Mouse (Mus musculus) activated CD4-positive, CD25-positive, alpha-beta regulatory T cell, adult 9 weeks (primary cell): Measurements from ENCODE around the gene Nudt1. TPM values are rescaled to one million over a fixed set of nuclear protein-coding genes. Genes with fewer than 3 reads are reported as not detected.

Experiments
- polyA plus RNA-seq: library from polyadenylated mRNA; unstranded; fragments of 100-300 nt; shearing (Covaris generic); gene quantifications from one replicate; pipeline ENCODE4 v1.2.1, GENCODE M21; 2017

Gene Nudt1
- 25.4 TPM for polyA plus RNA-seq

GRCm38 (mm10) chr5:140321042-140321755, at the start of gene Nudt1, which contains the start of gene Mad1l1:
Gene Nudt1 (plus strand): TSS chr5:140321656.
Gene Mad1l1 (minus strand): TSS chr5:140321552.

GRCm38 (mm10) chr5:140331615-140332512, 10.4 kb downstream of the Nudt1 start, which contains the start of gene Mrm2:
Gene Mrm2 (minus strand): TSS chr5:140331898.

Other genes with a start within 250 kb of the Nudt1 start
- gene Mad1l1, start 104 bp upstream of the Nudt1 start, polyA plus RNA-seq, result 31.6 TPM
- 17.2 TPM for gene Mrm2, start 10.2 kb downstream of the Nudt1 start, polyA plus RNA-seq
- gene Snx8, start 67.6 kb downstream of the Nudt1 start, polyA plus RNA-seq, result 1.9 TPM
- gene Eif3b, start 97.7 kb downstream of the Nudt1 start, polyA plus RNA-seq, result 47.0 TPM
- gene Gm4869, start 124.0 kb downstream of the Nudt1 start, polyA plus RNA-seq, result not detected
- gene Chst12, start 183.9 kb downstream of the Nudt1 start, polyA plus RNA-seq, result 37.5 TPM
- 2.5 TPM for gene Grifin, start 243.4 kb downstream of the Nudt1 start, polyA plus RNA-seq